Mouse (Mus musculus): ENCODE results near the gene Dock2.
"Not testable (repeated sequence)": the region's sequence is repeated elsewhere in the genome, so short reads cannot be mapped to it uniquely, and the experiment has no call there.

Dock2 gene

DNA sequence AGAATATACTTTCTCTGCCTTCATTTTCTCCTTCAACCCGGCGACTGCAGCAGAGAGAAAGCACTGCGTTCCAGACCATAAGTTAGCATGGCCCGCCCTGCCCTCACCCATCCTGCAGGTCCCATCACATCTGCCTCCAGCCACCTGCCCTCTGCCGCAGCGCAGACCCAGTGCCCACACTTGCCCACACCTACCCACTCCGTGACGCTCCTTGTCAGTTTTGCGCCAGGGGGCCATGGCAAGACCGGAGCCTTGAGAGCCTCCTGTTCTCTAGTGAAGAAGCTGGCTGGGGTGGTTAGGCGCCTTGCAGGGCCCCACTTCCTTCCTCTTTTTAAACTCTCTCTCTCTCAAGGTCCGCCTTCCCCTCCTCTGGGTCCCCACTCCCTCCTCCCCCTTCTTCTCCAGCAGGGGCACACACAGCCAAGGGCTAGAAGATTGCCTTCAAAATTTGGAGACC is at the start of gene Dock2:
TSS of gene Dock2 (minus strand) at position 306 of the 457 bp plus-strand sequence.
- DNase-seq, result no peak

DNA sequence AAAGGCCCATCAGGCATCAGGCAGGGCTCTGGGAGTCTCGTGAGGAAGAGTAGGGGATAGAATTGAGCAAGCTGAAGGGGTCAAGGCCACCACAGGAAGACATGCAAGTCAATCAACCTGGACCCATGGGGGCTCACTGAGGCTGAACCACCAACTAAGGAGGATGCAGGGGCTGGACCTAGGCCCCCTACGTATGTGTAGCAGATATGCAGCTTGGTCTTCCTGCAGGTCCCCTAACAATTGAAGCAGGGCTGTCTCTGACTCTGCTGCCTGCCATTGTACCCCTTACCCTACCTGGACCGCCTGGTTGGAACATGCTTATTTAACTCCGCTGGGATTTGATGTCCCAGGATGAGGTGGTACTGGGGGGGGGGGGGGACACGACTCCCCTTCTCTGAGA is 49.0 kb upstream of the Dock2 start:
- no peak for DNase-seq

DNA sequence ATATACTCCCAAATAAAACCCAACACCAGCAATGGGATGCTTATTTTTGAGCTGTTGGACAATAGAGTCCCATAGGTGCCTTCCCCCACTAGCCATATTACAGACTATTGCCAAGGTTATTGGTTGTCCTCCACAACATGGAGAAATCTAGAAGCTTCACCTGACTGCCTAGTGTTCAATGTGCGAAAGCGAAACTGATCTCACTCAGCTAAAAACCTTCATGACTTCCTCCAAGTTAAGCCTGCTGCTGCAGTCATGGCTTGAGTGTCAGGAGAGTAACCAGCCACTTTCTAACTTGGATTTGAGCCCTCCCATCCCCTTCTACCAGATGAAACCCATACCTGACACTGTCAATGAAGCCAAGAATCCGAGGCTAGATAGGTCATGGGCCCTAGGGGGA is 44.1 kb upstream of the Dock2 start:
- DNase-seq, result no peak

DNA sequence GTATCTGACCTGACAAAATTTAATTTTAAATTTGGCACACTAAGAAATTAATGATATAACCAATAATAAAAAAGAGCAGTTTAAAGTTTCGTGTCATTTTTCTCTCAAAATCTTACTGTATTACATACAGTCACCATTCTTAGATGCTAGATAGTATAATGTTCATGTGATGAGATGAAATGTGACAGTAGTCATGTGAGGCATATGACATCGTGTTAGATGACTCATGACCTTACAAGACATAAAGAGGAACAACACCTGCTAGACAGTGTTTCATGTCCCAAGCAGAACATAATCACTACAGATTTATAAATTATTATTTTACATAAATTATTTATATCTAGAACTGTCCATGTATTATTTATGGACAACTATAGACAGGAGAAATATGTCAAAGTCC is 43.2 kb upstream of the Dock2 start:
- DNase-seq, result no peak

DNA sequence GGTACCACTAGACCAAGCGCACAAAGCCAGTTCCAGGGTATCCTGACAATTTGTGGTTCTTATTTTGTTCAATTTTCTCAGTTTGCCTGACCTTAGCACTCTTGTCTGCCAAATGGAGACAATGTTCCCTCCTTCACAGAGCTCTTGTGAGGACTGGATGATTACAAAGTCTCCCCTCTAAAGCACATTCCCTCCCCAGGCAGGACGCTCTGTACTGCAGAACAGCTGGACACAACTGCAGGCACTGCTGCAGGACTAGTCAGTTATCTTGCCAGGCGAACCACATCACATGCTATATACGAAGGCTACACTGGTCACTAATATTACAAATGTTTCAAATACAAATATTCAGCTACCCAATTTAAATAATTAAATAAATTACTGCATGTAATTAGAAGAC is 41.1 kb upstream of the Dock2 start:
- no peak for DNase-seq

DNA sequence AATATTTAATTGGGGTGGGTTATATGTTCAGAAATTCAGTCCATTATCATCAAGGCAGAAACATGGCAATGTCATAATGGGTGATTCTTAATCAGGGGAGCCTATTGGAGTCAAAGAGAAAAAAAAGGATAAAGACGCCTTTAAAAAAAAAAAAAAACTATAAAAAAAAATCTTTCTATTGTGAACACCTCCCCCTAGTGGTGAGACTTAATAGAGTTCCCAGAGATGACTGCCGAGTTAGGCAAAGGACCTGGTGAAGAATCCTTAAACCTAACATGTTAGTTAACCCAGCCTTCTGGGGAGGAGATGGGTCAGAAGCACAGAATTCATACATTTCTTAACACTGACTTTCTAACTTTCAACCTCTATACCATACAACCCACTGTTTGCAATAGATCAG is 31.1 kb upstream of the Dock2 start:
- DNase-seq, result peak; percentile 32 to 41

DNA sequence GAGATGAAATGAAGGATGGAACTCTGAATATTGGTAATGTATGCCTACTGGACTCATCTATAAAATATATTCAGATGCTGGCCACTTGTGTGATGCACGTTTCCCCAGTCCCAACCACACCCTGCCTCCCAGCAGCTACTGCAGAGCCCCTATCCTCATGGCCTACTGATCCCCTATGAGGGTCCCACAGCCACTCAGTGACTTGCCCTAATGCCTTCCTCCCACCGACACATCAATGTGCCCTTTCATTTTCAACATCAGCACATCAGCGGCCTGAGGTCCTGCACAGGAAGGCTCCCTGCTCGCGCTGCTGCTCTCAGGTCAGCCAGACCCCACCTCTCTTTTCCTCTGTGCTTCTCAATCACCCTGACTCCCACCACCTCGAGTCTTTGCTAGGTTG is 30.6 kb upstream of the Dock2 start:
- no peak for DNase-seq

DNA sequence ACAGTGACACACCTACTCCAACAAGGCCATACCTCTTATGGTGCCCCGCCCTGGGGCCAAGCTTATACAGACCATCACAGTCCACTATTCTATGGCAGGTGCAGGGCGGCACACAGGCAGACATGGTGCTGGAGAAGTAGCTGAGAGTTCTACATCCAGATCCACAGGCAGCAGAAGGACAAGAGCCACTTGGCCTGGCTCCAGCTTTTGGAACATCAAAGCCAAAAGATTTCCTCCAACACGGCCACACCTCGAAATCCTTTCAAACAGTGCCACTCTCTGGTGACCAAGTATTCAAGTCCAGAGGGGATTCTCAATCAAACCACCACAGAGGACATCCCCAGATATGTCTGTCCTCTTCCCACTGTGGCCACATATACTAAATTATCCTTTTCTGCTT is 21.3 kb upstream of the Dock2 start:
- DNase-seq, result peak; percentile 27 to 50

DNA sequence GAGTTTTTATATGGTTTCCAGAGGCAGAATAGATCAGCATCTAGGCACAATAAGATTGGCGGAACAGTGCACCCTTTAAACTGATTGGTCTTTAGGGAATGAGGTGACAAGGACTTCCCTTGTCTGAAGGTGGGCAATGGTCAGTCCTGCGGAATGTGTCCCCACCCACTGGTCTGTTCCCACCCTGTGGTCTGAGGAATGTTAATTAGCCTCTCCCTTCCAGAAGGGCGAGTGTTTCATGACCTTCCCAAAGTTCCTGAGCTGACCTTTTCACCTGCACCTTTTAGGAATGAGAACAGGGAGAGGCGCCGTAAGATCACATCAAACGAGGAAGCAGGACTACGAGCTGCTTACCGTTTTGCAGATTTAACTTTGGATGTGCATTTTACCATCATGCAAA is 14.4 kb upstream of the Dock2 start:
- not testable (repeated sequence) for DNase-seq

DNA sequence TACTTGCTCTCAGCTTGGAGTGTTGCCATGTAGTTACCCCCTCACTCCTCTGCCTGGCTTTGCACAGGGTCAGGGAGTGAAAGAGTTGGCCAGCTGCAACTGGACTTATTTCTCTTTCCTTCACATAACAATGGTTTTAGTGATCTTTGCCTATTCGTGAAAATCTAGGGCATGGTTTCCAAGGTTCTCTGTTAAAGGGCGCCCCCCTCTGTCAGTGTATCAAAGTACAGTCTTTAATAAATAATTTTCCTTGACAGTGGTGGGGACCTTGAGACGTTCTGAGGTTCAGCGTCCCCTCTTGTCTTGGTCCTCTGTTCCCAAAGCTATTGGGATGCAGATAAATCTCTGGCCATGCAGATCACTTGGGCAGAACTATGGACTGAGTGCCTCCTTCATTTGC is 12.4 kb upstream of the Dock2 start:
- DNase-seq, result no peak

DNA sequence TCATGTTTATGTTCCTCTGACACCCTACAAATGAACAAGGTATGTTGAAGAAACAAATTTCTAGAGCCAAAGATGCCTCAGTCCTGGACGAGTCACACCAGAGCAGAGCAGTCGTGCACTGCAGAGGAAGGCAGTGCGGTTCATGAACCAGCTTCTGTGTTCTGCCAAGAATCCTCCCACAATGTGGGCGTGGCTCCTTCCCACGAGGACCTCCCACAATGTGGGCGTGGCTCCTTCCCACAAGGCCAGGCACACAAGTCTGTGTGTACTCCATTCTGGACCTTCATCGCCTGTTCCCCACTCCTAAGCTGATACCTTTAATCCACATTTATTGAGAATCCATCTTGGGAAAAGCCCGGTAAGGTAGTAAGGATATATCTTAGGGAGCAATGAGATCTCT is 8.2 kb upstream of the Dock2 start:
- no peak for DNase-seq

DNA sequence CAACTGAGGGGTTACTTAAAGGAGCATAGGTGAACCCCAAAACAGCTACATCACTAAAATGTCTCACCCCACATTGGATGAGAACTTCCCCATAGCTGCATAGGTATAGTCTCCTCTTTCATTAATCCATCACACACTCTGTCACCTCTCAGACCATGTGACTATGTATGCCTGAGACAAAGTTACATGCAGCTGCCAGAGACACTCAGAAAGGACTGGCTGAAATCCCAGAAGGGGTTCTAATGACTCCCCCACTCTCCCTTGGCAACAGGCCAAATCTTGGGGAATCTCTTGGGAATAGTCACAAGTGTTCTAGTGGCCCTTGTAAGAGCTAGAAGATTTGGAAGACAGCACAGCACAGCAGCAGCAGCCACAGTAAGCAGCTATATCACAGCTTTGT is 1.2 kb upstream of the Dock2 start:
- DNase-seq, result peak in 1 of 2 experiments; percentile 23

DNA sequence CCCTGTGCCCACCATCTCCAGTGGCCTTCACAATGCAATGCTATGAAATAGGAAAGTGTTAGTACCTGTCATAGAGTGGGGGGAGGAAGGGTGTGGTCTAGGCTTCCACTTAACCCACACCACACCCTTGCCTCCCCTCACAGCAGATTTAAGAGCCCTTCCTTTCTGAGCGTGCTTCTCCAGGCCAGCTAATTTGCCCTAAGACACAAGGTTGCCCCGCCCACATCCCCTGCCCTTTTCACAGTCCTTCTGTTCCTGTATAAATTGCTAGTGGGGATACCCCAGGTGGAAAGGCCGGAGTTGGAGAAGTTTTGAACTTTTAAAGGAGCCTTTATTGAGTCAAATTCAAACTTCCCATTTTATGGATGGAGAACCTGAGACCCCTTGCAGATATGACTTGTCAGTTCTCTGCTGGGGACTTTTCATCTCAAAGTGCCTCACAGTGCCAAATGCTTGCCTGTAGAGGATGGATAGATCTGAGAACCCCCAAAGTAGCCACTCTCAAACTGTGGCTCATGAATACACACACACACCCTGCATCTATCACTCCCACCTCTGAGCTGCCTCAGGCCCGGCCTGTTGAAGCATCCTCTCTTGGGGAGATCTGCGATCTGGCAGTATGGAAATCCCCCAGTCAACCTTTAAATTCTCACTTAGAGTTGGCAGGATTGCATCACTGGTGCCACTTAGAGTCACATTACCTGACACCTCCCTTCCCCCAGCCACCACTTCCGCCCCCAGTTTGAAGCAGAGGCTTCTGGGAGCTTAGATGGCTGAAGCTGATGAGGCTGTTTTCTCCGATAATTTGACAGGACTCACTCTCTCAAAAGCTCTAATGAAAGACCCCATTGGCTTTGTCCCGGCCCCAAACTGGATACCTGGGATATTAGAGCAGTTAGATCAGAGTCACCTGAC is 919 bp downstream of the Dock2 start:
- DNase-seq, result no peak

DNA sequence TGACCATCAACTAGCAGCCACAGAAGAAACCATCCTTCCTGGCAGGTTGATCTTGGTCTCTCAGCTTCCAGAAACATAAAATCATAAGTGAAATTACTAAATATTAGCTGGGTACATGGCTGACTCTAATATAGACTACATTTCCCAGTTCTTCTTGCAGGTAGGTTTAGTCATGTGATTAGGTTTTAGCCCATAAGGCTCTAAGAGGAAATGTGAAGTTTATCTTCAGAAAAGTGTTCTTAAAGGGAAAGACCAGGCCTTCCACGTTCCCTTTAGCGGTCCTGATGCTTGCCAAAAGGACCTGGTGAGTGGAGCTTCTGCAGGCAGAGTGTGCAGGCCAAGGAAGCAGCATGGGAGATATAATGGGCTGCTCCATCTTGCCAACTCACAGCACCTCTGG is 2.9 kb downstream of the Dock2 start:
- DNase-seq, result peak; percentile 9 to 27

DNA sequence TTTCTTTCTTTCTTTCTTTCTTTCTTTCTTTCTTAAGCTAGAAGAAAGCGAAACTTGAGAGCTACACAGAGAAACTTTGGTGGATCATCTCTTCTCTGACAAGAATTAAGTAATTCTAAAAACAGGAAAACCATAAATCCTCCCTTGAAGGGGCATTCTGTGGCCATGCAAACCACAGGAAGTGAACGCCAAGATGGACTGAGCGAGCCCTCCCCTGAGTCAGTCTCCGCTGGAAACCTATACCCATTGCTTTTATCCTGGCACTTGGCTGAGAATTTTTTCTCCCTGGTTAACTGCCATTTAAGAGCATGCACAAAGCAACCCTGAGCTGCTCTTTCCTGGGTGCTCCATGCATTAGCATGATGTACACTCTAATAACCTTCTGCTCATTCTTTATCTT is 3.7 kb downstream of the Dock2 start:
- no peak for DNase-seq

DNA sequence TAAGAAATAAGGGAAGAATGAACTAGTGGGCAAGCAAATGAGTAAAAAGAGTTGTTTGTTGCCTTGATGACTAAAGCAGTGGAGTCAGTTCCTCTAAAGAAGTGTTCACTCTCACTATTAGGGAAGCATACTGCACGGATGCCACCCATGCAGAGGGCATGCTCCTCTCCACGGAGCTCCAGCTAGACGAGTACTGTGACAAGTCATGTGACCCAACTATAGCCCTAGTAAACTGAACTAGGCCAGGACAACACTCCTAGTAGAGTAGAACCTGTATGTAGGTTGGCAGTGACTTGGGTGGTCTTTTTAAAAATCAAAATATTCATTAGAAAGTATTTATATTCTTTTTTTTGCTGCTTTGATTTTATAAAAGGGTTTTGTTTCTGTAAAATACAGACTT is 5.3 kb downstream of the Dock2 start:
- DNase-seq, result no peak

DNA sequence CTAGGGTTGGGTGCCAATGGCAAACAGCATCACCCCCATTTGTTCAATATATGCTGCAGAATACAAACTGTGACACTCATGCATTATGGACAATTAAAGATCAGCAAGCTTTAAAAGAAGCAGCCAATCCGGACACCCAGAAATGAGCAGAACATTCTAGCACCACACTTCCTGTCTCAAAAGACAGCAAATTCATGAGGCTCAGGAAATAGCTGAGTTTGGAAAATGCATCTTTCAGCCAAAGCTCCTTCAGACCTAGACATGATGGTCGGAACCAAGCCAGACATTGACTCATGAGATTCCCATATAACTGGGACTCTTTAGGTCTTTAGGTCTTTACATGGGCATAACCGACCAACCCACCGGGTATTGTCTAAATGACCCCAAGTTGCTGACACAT is 6.2 kb downstream of the Dock2 start:
- no peak for DNase-seq

DNA sequence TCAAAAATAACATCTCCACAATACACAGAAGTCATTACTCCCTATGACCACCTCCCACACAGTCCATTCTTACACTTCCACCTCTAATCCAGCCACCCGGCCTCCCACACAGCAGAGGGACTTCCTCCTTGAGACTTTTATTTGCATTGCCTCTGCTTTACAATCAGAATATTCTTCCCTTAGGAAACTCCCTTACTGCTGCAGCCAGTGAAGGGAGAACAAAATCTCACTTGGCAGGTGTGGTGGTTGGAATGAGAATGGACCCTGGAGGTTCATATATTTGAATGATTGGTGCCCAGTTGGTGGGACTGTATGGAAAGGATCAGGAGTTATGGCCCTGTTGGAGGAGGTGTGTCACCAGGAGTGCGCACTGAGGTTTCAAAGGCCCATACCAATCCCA is 7.6 kb downstream of the Dock2 start:
- DNase-seq, result no peak

DNA sequence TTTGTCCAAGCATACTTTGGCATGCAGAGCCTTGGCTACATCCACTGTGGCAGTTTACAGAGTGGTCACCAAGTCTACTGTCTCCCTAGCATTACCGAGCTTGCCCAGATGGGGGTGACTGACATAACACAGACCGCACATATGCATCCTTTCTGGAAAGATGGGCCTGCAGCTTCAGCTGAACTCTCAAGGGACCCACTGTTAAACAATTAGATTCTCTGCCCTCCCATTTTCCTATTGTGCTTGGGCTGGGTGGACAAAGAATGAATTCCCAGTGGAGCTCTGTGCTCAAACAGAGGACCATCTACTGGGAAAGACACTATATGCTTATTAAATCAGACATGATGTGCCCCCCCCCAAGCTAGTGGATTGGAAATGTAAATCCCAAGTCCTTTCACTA is 9.1 kb downstream of the Dock2 start:
- DNase-seq, result no peak

DNA sequence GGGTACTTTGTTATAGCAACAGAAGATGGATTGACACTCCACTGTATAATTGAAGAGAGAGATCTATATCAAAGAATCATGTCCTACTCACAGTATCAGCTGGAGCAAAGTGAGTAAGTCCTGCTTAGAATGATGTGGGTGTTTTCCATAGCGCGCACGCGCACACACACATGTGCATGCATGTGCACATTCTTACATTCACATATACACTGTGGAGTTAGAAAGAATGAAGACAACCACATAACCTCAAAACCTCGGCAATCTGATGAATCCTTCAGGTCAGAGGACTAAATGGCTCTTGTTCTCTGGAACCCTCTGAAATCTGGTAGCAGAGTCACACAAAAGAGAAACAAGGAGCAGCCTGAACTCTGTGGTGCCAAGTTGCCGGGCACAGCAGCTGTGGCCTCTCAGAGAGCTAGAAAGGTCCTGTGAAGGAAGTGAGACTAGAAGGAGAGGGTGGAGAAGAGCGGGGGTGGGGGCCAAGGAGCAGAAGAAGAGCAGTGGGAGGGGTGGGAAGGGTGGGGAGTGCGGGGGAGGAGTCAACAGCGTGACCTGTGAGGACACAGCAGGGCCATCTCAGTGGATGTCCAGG is 10.3 kb downstream of the Dock2 start:
- no peak for DNase-seq

DNA sequence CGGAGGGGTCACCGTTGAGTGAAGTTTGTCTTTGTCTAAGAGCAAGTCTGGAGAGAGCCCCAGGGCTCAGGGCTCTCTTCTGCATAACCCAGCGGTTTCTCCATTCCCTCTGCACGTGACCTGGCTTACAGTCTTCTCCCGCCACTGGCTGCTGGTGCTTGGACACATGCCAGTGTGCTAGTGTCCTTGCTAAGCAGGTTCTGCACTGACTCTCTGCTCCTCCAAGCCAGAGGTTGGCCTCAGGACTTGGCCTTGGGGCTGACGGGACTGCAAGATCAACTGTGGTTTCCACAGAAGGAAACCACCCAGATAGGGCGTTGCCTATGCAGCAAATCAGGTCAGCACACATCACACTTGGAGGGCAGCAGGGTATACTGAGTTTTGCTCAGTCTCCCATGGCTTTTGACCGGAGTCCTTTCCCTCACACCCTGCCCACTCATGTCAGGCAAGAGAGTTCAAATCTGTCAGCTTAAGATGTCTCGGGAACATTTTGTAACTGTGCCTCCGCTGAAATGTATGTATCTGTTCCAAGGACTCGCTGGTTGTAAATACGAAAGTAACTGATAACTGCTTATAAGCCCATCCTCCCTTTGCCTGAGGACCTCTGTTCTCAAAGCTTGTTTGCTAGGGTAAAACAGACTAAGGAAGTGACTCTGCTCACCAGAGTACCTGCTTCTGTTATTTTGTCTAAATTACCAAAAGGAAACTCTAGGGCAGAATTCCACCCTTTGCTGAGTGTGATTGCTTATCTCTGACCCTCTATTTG is 12.3 kb downstream of the Dock2 start:
- peak in 1 of 2 experiments; percentile 24 for DNase-seq

DNA sequence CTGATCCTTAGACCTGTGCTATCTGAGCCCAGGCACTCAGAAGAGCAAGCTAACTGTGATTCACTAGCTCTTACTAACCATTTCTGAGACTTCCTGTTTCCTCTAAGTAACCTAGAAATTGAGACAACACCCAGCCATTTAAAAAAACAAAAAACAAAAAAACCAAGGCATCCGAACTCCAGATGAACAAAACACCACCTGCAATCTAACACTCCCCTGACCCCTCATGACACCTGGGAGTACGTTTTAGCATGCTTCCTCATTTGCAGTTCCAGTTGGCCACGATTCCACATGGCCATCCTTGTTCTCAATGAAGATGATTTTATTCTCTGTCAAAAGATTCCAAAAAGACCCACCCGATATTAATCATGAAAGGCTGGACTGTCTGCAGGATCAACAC is 13.0 kb downstream of the Dock2 start:
- no peak for DNase-seq

DNA sequence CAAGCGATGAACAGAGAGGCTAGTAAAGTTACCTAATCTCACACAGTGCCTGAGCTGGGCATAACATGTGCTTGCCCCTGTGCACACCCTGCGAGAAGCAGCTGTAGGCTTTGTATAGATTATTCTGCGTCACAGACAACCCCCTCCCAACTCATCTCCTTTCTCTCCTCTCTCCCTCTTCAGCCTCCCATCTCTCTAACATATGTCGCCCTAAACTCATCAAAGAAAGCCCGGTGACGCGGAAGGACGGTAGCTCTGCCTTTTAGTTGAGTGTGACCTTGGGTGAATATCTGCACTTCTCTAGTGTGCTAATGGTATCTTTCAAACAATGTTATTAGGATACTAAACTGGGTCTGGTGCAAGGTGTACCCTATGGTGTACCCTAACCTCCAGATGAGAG is 13.7 kb downstream of the Dock2 start:
- no peak for DNase-seq

DNA sequence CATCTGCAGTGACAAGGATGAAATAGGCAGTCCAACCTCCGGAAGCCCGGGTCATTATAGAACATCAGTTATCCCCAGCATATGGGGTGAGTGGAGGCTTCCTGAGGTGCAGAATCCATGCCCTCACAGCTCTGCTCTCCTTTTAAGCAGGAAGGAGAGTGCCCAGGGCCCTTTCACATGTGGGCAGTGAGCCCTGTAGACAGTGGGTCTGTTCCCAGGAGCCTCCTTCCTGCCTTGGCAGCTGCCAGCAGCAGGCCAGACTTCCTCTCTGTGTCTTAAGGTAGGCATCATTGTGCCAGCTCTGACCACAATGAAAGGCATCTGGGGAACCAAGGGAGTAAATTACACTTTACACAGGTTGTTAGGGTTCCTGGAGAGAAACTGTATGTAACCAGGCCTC is 14.3 kb downstream of the Dock2 start:
- DNase-seq, result peak; percentile 20 to 30

Measured in cerebellum, postnatal 14 days (tissue).